Mouse (Mus musculus) spleen, adult 18-20 months (tissue): ENCODE measurements around the gene Lamtor5.
"Not testable (repeated sequence)": the region's sequence is repeated elsewhere in the genome, so short reads cannot be mapped to it uniquely, and the experiment has no call there.

Source experiments
- DNase-seq, 2 experiments: peaks; one replicate each; pipeline ENCODE4 v3.0.0; 2022; ENCODE audit warnings: mixed read lengths in 2 of 2

Lamtor5 gene

DNA sequence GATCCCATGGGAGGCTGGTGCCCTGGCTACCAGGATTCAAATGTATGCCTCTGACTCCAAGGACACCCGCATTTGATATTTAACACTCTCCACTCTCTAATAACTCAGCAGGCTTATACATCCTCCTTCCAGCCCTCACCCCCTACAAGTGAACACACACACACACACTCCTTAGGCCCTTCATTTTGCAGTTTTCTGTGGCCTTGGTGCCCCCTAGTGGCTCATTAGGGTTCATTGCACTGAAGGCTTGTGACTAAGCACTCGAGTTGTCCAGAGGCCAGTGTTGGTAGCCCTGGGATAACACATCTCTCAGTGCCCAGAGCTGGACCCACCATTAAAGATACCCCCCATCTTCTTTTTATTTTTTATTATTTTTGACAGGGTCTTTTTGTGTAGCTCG lies 4.8 kb upstream of the Lamtor5 start:
- DNase-seq, result peak; percentile 13 to 47

DNA sequence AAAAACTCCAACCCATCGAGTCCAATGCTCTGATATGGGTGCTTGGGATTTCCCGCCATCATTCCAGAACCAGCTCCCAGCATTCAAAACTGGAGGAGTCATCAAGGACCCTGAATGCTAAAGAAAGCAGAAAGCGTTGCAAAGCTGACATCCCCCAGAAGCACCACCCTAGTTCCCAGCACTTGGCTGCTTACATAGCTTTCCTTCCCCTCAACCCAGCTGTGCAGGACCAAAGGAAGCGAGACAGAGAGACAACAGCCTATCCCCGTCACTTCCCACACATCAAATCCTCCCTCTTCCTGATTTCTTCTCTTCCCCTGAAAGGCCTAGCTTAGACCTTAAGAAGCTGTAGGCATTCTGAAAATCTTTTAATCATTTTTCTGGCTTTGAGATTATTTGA lies 3.3 kb upstream of the Lamtor5 start:
- no peak for DNase-seq

DNA sequence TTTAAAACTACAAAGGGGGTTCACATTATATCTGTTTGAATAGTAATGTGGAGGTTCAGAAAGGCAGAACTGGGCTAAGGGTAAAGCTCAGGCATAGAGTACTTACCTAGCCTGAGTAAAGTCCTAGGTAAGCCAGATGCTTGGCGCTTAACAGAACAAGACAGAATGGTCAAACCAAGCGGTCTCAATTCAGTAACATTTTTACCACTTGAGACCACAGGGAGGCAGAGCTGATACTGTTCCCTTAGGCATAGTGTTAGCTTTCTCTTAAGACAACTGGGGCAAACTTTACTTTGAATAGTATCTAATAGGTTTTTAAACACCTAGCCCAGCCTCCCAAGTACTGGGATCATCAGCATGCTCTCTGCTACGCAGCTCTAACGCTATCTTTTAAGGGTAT lies 2.7 kb upstream of the Lamtor5 start:
- no peak for DNase-seq

DNA sequence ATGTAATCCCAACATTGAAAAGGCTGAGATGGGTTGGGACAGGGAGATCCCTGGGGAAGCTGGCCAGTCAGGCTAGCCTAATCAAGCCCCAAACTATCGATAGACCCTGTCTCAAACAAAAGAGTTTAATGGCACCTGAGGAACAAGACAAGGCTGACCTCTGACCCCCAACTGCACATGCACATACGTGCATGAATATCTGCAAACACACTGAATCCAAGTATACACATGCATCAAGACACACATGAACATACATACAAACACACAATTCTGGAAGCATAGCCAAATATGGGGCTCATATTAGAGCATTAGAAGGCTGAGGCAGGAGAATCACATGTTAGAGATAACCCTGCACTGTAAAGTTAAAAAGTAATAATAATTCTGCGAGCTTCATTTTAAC lies 2.0 kb upstream of the Lamtor5 start:
- DNase-seq, result no peak

DNA sequence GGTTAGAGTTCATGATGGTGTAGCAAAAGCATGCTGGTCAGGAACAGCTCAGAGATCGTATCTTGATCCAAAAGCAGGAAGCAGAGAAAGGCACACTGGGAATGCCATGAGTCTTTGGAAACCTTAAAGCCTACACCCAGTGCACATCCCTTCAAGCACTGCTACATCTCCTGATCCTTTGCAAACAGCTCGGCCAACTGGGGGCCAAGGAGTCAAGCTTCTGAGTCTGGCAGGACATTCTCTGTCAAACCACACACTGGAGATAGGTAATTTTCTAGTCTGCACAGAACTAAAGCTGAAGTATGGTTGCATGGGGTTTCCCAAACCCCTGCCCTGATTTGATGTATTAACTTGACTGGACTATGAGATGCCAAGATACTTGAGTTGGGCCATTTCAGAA lies 7.5 kb downstream of the Lamtor5 start:
- DNase-seq, result no peak

DNA sequence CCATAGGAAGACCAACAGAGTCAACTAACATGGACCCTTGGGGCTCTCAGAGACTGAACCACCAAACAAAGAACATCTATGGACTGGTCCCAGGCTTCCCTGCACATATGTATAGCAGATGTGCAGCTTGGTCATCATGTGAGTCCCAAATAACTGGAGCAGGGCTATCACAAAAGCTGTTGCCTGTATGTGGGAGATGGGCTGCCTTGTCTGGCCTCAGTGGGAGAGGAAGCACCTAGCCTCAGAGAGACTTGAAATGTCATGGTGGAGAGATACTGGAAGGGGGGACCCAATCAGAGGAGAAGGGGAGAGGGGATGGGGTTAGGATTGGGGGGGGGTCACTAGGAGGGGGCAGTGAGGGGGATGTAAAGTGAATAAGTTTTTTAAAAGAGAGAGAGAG lies 8.7 kb downstream of the Lamtor5 start:
- DNase-seq, result no peak

DNA sequence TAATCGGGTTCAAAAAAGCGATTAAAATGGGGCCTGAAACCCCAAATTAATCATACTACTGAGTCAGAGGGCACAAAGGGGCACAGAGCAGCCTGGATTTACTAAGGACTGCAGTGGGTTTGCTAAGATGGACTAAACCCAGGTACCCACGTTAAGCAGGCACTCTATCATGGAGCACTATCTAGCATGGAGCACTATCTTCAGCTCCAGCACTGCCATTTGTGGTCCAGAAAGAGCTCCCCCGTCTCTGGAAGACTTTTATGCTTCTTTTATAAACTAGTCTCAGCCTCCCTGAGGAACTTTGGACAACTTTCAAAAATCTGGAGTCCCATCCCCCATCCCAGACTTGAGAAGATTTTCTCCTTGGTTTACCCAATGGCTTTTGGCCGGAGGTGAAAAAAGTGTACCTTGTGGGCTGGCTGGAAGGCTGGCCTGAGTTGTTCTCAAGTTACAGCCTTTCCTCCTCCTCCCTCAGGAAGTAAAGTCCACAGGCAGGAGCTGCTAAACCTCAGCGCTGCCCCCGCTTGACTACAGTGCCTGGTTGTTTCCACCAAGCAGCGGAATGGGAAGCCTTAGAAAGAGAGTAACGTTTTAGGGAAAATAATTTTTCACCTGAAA lies 12.2 kb downstream of the Lamtor5 start, which contains the start of gene Slc16a4:
Slc16a4 (plus strand) TSS at position 467 of the 618 bp plus-strand sequence.
- DNase-seq, result no peak

DNA sequence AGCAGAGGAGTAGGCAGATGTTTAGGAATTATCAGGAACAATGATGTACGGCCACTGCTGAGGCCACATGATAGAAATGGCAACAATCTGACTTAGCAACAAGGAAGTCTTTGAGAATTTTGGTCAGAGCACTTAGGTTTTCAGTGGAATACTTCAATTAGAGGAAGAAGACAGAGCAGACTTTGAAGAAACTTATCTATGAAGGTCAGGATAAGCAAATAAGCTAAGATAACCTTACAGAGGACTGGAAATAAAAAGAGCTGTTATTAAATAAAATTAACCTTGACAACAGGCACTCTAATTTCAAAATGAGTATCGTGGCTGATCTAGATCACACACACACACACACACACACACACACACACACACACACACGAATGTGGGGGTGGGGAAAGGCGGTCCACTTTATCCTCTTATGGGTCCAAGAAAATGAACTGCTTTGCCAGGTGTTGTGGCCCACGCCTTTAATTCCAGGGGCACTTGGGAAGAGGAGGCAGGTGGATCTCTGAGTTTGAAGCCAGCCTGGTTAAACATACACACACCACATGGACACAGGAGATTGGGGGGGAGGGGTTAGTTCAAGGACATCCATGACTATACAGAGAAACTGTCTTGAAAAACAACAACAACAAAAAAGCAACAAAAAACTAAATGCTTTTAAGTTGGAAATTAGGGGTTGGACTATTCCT lies 17.2 kb downstream of the Lamtor5 start:
- no peak for DNase-seq

DNA sequence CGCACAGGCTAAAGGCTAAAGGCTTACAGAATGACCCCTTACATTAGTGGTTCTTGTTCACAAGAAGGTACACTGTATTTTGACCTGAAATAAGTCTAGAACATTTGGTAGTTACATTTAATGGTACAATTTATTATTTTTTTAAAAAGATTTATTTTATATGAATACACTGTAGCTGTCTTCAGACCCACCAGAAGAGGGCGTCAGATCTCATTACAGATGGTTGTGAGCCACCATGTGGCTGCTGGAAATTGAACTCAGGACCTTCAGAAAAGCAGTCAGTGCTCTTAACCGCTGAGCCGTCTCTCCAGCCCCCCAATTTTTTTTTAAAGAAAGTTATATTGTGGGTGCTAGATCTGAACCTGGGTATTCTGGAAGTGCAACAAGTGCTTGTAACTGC lies 18.3 kb downstream of the Lamtor5 start:
- DNase-seq, result not testable (repeated sequence)

DNA sequence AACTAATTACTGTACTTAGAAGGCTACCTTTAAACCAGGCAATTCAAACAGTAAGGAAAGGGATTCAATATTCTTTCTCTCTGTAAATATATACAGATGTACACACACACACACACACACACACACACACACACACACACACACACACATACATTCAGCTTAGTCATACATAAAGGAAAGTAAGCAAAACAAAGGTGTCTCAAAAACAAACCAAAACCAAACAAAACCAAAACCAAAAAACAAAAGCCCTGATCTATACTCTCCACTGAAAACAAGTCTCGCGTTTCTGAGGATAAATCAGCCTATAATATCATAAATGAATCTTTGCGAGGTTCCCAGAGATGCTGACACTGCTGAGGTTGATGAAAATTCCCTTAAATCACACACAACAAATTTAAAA lies 38.7 kb downstream of the Lamtor5 start:
- DNase-seq, result no peak

DNA sequence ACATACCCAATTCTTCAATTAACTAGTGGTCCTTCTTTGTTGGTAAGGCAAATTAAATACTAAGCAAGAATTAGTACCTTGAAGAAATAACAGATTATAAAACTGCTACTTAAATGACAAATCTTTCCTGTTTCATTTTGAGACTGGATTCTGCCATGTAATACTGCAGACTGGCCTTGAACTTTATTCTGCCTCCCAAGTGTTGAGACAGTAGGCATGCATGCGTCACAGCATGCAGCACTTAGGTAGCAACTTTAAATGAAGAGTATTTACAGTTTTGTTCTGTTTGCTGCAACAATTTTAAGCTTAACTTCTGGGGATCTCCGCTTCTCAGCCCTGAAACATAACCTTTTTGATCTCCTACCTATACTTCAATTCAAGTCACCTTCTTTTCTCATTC lies 42.5 kb downstream of the Lamtor5 start:
- DNase-seq, result no peak

DNA sequence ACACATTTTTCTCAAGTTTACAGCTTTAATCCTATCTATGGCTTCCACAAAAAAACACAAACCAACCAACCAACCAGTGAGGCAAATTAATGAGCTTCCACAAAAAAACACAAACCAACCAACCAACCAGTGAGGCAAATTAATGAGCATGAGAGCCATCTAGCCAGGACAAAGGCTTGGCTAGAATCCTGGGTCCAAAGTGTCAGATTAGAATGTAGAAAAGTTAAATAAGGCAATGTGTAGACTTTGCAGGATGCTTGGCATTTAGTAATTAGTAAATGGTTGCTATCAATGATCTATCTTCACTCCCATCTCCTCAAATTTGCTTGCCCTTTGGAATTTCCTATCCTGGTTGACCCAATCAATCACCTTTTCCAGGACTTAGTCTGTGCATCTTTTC lies 43.1 kb downstream of the Lamtor5 start:
- no peak for DNase-seq

DNA sequence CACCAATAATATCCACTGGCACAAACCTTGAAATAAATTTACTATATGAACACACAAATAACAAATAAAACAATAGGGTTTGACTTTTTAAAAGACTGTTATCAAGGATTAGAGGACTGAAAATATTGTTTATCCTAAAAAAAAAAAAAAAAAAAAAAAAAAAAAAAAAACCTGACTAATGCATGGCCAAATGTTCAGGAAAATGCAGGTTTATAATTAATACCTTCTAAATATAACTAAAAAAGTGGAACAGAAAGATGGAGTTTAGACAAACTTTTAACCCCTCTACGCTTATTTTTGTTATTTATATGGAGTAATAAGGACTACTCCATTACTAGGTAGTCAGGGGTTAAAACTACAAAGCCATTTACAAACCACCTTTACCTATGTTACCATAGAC lies 47.8 kb downstream of the Lamtor5 start:
- DNase-seq, result no peak

DNA sequence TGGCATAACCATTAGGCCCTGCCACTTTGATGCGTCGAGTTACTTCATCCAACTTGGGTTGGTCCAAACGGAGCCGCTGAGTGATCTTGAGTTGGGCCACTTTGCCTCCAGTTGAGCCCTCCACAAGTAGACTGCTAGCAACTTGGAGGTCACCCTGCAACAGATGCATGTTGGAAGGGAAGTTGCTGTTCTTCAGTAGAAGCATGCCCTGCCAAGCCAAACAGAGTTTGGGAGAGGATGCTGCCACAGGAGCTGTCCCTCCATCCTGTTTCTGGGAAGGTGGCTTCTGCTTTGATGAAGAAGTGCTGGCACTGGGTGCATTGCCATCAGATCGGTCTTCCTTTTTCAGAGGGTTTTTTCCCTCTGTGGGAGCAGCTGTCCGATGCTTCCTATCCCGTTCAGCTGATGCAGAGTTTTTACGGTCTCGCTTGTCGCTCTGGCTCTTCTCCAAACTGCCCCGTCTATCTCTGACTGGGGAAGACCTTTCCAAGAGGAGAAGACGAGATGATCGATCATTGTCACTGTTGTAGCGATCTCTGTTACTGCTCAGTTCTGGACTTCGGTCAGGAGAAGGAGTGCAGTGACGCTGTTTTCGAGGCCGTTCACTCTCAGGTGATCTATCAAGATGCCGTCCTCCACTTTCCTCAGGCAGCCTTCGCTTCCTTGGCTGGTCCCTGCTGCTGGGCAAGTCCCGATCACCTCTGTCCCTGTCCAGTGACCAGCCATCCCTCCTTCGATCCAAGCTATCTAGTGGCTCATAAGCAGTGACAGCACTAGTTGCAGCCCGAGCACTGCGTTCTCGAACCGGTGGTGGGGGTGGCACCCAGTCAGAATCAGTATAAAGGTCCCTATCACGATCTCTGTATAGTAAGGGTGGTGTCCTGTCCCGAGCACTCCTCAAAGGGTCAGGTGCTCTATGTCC lies 52.1 kb downstream of the Lamtor5 start:
- DNase-seq, result no peak

DNA sequence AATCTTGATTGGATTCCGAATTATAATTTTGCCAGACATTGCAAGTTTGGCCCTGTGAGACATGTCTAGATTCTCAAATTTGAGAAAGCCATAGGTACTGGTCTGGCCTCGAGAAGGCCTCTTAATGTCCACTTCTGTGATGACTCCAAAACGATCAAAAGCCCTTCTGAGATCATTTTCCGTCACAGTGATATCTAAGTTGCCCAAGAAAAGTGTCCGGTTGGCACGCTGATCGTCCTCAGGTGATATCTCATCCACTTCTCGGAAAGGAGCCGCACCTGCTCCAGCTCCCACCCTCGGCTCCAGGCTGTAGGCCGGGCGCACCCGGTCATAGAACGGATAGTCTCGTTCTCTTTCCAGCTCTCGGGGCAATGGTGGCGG lies 53.1 kb downstream of the Lamtor5 start:
- DNase-seq, result no peak

DNA sequence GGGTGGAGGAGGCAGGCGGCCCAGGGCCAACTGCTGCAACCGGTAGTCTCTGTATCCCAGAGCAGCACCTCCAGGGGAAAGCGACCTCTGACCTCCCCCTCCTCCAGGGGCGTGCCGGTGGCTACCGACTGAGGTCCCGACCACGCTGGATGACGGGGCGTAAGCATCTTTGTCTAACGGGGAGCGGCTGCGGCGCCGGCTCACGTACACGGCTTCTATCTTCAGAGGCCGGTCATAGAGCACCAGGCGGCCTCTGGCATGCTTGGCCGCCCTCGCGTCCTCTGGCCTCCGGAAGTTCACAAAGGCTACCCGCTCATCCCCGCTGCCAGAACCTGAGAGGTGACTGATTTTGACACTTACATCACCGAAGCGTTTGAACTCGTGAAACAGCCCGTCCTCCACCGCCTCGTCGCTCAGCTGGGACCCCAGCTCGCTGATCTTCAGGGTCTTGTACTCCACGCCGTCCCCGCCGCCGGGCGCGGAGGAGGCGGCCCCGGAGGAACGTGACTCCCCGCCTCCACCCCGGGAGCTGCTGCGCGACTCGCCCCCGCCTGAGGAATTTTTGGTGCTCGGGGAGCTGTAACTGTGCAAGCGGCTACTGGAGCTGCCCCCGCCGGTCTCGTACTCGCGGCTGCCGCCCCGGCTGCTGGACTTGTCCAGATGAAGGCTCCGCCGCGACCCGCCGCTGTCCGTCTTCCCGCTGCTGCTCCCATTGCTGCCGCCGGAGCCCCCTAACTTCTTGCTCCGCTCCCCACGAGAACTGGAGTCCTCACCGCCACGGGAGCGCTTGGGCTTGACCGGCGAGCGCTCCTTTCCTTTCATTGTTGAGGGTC lies 53.7 kb downstream of the Lamtor5 start:
- DNase-seq, result peak in 1 of 2 experiments; percentile 34

DNA sequence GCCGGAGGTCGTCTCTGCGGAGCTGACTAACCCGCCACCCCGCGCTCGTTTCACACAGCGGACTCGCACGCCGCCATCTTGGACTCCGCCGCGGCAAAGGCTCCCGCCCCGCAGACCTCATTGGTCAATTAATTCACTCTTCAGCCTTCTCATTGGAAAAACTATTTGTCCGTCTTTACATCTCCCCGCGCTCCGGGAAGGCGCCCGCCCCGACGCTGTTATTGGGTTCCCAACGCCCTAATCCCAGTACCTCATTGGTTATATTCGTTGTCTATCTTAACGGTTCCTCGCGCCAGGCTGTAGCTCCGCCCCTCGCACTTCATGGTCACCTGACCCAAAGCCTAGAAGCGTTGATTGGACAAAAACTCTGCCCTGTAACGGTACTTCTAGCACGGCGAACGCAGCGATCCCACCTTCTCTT lies 54.3 kb downstream of the Lamtor5 start:
- peak; percentile 84 to 92 for DNase-seq
